Mouse (Mus musculus): ENCODE data around the gene Nsun2. TPM values are rescaled to one million over a fixed set of nuclear protein-coding genes. Genes with fewer than 3 reads are reported as not detected.
"Not testable (repeated sequence)": the region's sequence is repeated elsewhere in the genome, so short reads cannot be mapped to it uniquely, and the experiment has no call there.

The Nsun2 gene
- polyA plus RNA-seq, 1 experiment from 2014 or later, result 78.5 TPM

GRCm38 (mm10) chr13:69596515-69596914, 63.0 kb downstream of the Nsun2 start:
- Histone ChIP-seq H3K9me3 (replicated peaks; ENCODE audit: control insufficient read depth, low read length) (no peaks in the 10 kb centered on the region), H3K4me2 (no peak overlapping the region), H3K9ac (ENCODE audit: low read depth, low read length) (no peak overlapping the region), H3K4me3 (ENCODE audit: low read depth, low read length) (no peak overlapping the region), H3K27me3 (ENCODE audit: control insufficient read depth, insufficient read depth, low read length) (no peaks in the 10 kb centered on the region), H3K36me3 (ENCODE audit: control insufficient read depth, insufficient read depth, low read length) (no peaks in the 10 kb centered on the region), H3K27ac (ENCODE audit: low read depth, low read length) (no peak overlapping the region), H3K4me1 (ENCODE audit: control insufficient read depth, insufficient read depth, low read length) (no peaks in the 10 kb centered on the region)
- no peak for ATAC-seq (replicated peaks; ENCODE audit: insufficient number of reproducible peaks, low FRiP score, low TSS enrichment)
- WGBS (ENCODE audit: insufficient replicate concordance), result 83% methylated on average over 2 of the region's 2 CpGs

- H3K4me3 ChIP-seq (ENCODE audit: low read depth, low read length), result no peak overlapping the region
- H3K27me3 ChIP-seq (ENCODE audit: control insufficient read depth, insufficient read depth, low read length), result no peaks in the 10 kb centered on the region
- H3K4me1 ChIP-seq (ENCODE audit: control insufficient read depth, insufficient read depth, low read length), result no peaks in the 10 kb centered on the region
- no peak overlapping the region for H3K4me2 ChIP-seq
- no peaks in the 10 kb centered on the region for H3K9me3 ChIP-seq (replicated peaks; ENCODE audit: control insufficient read depth, low read length)
- H3K27ac ChIP-seq (ENCODE audit: low read depth, low read length), result no peak overlapping the region
- H3K36me3 ChIP-seq (ENCODE audit: control insufficient read depth, insufficient read depth, low read length), result no peaks in the 10 kb centered on the region
- WGBS (ENCODE audit: insufficient replicate concordance), result 84% methylated on average over 10 of the region's 10 CpGs
- H3K9ac ChIP-seq (ENCODE audit: low read depth, low read length), result no peak overlapping the region
- no peak for ATAC-seq (replicated peaks; ENCODE audit: insufficient number of reproducible peaks, low FRiP score, low TSS enrichment)
These were observed 65.3 kb downstream of the Nsun2 start for GRCm38 (mm10) chr13:69598867-69599266.

DNA sequence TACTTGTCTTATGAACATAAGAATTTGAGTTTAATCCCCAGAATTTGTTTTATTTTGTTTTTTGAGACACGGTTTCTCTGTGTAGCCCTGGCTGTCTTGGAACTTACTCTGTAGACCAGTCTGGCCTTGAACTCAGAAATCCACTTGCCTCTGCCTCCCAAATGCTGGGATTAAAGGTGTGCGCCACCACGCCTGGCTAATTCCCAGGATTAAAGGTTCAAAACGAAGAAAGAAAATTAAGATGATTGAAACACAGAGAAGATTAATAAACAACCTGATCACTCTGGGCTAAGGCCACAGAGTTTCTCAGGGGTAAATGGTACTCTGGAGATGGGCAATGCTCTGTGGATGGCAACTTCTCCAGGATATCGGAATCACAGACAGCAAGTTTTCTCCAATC, 67.3 kb downstream of the Nsun2 start:
- H3K4me3 ChIP-seq (ENCODE audit: low read depth, low read length); ATAC-seq (replicated peaks; ENCODE audit: insufficient number of reproducible peaks, low FRiP score, low TSS enrichment); H3K36me3 ChIP-seq (ENCODE audit: control insufficient read depth, insufficient read depth, low read length); H3K9me3 ChIP-seq (replicated peaks; ENCODE audit: control insufficient read depth, low read length); H3K4me1 ChIP-seq (ENCODE audit: control insufficient read depth, insufficient read depth, low read length); H3K9ac ChIP-seq (ENCODE audit: low read depth, low read length); H3K4me2 ChIP-seq; H3K27me3 ChIP-seq (ENCODE audit: control insufficient read depth, insufficient read depth, low read length); H3K27ac ChIP-seq (ENCODE audit: low read depth, low read length): not testable (repeated sequence)
- WGBS (ENCODE audit: insufficient replicate concordance), result 85% methylated on average over 5 of the region's 5 CpGs

DNA sequence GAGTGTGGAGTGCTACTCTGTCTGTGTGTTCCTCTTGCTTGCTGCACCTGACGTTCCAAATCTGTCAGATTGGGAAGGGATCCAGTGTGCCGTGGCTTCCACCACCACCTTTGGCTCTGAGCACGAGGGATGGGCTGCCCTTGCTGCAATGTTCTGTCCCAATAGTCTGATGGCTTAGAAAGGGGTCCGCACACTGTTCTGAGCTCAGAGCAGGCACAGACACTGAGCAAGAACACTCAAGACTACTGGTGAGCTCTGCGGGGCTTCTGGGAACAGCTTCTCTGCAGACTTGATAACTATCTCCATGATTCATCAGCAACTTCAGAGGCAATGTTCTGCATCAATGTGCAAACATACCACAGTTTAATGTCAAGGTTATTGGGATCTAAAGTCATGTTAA, 67.8 kb downstream of the Nsun2 start:
- Histone ChIP-seq H3K36me3 (ENCODE audit: control insufficient read depth, insufficient read depth, low read length) (no peaks in the 10 kb centered on the region), H3K9ac (ENCODE audit: low read depth, low read length) (no peak overlapping the region), H3K4me3 (ENCODE audit: low read depth, low read length) (no peak overlapping the region), H3K4me2 (no peak overlapping the region), H3K27me3 (ENCODE audit: control insufficient read depth, insufficient read depth, low read length) (no peaks in the 10 kb centered on the region), H3K4me1 (ENCODE audit: control insufficient read depth, insufficient read depth, low read length) (no peaks in the 10 kb centered on the region), H3K9me3 (replicated peaks; ENCODE audit: control insufficient read depth, low read length) (no peaks in the 10 kb centered on the region), H3K27ac (ENCODE audit: low read depth, low read length) (no peak overlapping the region)
- WGBS (ENCODE audit: insufficient replicate concordance), result 75% methylated on average over 5 of the region's 5 CpGs
- no peak for ATAC-seq (replicated peaks; ENCODE audit: insufficient number of reproducible peaks, low FRiP score, low TSS enrichment)

- H3K9me3 ChIP-seq (replicated peaks; ENCODE audit: control insufficient read depth, low read length), result no peaks in the 10 kb centered on the region
- H3K27ac ChIP-seq (ENCODE audit: low read depth, low read length), result no peak overlapping the region
- no peaks in the 10 kb centered on the region for H3K36me3 ChIP-seq (ENCODE audit: control insufficient read depth, insufficient read depth, low read length)
- peaks cover 5% of the 10 kb centered on the region for H3K4me1 ChIP-seq (ENCODE audit: control insufficient read depth, insufficient read depth, low read length)
- no peak overlapping the region for H3K9ac ChIP-seq (ENCODE audit: low read depth, low read length)
- ATAC-seq (replicated peaks; ENCODE audit: insufficient number of reproducible peaks, low FRiP score, low TSS enrichment), result no peak
- H3K4me3 ChIP-seq (ENCODE audit: low read depth, low read length), result no peak overlapping the region
- peaks cover 6% of the 10 kb centered on the region; the same call in 1 of the 2 replicates for H3K27me3 ChIP-seq (ENCODE audit: control insufficient read depth, insufficient read depth, low read length)
- WGBS (ENCODE audit: insufficient replicate concordance), result 87% methylated on average over 1 of the region's 1 CpGs
- no peak overlapping the region for H3K4me2 ChIP-seq
These were observed 71.1 kb downstream of the Nsun2 start for GRCm38 (mm10) chr13:69604670-69605069.

- no peak for ATAC-seq (replicated peaks; ENCODE audit: insufficient number of reproducible peaks, low FRiP score, low TSS enrichment)
- Histone ChIP-seq H3K4me3 (ENCODE audit: low read depth, low read length) (no peak overlapping the region), H3K36me3 (ENCODE audit: control insufficient read depth, insufficient read depth, low read length) (0 out of 2 replicates have a peak, but pooled peaks cover 2% of the 10 kb centered on the region), H3K27ac (ENCODE audit: low read depth, low read length) (no peak overlapping the region), H3K4me2 (no peak overlapping the region), H3K4me1 (ENCODE audit: control insufficient read depth, insufficient read depth, low read length) (peaks cover 8% of the 10 kb centered on the region), H3K27me3 (ENCODE audit: control insufficient read depth, insufficient read depth, low read length) (peaks cover 6% of the 10 kb centered on the region; the same call in 1 of the 2 replicates), H3K9ac (ENCODE audit: low read depth, low read length) (no peak overlapping the region), H3K9me3 (replicated peaks; ENCODE audit: control insufficient read depth, low read length) (no peaks in the 10 kb centered on the region)
- 26% methylated on average over 8 of the region's 8 CpGs for WGBS (ENCODE audit: insufficient replicate concordance)
These were observed 75.2 kb downstream of the Nsun2 start for GRCm38 (mm10) chr13:69608734-69609133.

- H3K9ac ChIP-seq (ENCODE audit: low read depth, low read length), result peak overlapping the region; percentile 59
- H3K4me2 ChIP-seq, result peak overlapping the region; percentile 98
- ATAC-seq (replicated peaks; ENCODE audit: insufficient number of reproducible peaks, low FRiP score, low TSS enrichment), result no peak; the same call in 1 of the 2 replicates
- no peak overlapping the region for H3K27ac ChIP-seq (ENCODE audit: low read depth, low read length)
- no peaks in the 10 kb centered on the region for H3K9me3 ChIP-seq (replicated peaks; ENCODE audit: control insufficient read depth, low read length)
- H3K36me3 ChIP-seq (ENCODE audit: control insufficient read depth, insufficient read depth, low read length), result peaks cover 11% of the 10 kb centered on the region; the same call in 1 of the 2 replicates
- under 1% methylated on average over 40 of the region's 40 CpGs for WGBS (ENCODE audit: insufficient replicate concordance)
- H3K4me1 ChIP-seq (ENCODE audit: control insufficient read depth, insufficient read depth, low read length), result peaks cover 8% of the 10 kb centered on the region
- H3K27me3 ChIP-seq (ENCODE audit: control insufficient read depth, insufficient read depth, low read length), result peaks cover 6% of the 10 kb centered on the region; the same call in 1 of the 2 replicates
- H3K4me3 ChIP-seq (ENCODE audit: low read depth, low read length), result peak overlapping the region; percentile 98
These were observed 77.3 kb downstream of the Nsun2 start for GRCm38 (mm10) chr13:69610751-69611397.

GRCm38 (mm10) chr13:69611398-69612174, 78.0 kb downstream of the Nsun2 start, which contains the start of gene Srd5a1:
Gene Srd5a1, minus strand, starts transcription at chr13:69611442.
- Histone ChIP-seq H3K4me1 (ENCODE audit: control insufficient read depth, insufficient read depth, low read length) (peaks cover 8% of the 10 kb centered on the region), H3K4me3 (ENCODE audit: low read depth, low read length) (peak within 1 kb of the TSS; percentile 98), H3K36me3 (ENCODE audit: control insufficient read depth, insufficient read depth, low read length) (peaks cover 14% of the 10 kb centered on the region; the same call in 1 of the 2 replicates), H3K27me3 (ENCODE audit: control insufficient read depth, insufficient read depth, low read length) (peaks cover 6% of the 10 kb centered on the region; the same call in 1 of the 2 replicates), H3K27ac (ENCODE audit: low read depth, low read length) (peak within 1 kb of the TSS; percentile 62; the same call in 1 of the 2 replicates), H3K9ac (ENCODE audit: low read depth, low read length) (peak within 1 kb of the TSS; percentile 91), H3K4me2 (peak within 1 kb of the TSS; percentile 98), H3K9me3 (replicated peaks; ENCODE audit: control insufficient read depth, low read length) (no peaks in the 10 kb centered on the region)
- under 1% methylated on average over 69 of the region's 69 CpGs for WGBS (ENCODE audit: insufficient replicate concordance)
- ATAC-seq (replicated peaks; ENCODE audit: insufficient number of reproducible peaks, low FRiP score, low TSS enrichment), result peak; percentile 99
